Mouse (Mus musculus): Measurements from ENCODE around the gene Cacna1d. TPM values are rescaled to one million over a fixed set of nuclear protein-coding genes. Genes with fewer than 3 reads are reported as not detected.
A peak's percentile ranks its signal among the peaks of the same experiment; 100 is the strongest.

Cacna1d gene
- 2.0 and 2.6 TPM in 2 replicates for polyA plus RNA-seq (2015; fragmentation: Nextera tagmentation; extraction: Ambion mirVana)

DNA sequence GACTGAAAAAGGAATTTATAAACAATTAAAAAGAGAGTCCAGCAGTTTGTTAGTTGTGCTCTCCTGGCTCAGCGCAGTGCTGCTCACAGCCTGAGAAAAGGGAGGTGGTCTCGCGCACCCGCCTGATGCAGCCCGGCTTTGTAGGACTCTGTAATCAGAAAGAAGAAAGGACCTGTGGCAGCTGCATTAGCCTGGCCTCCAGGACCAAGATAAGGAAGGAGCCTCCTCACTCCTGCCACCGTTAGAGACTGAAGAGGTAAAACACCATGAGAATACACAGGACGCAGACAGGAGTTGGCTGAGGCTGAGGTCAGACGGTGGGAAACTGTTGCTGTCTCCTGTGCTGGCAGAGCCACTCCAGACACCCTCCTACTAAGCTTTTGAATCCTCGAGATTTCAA lies at the start of gene Cacna1d:
Cacna1d (minus strand) TSS at position 114 of the 400 bp plus-strand sequence.
- H3K36me3 ChIP-seq (ENCODE audit: control insufficient read depth, insufficient read depth, low read length): peaks cover 8% of the 10 kb centered on the region; the same call in 1 of the 2 replicates
- H3K9me3 ChIP-seq (ENCODE audit: control insufficient read depth, low read length): no peaks in the 10 kb centered on the region
- 71% methylated on average over 9 of the region's 9 CpGs for WGBS
- no peak within 1 kb of the TSS for H3K4me2 ChIP-seq (ENCODE audit: low read depth, low read length)
- H3K9ac ChIP-seq (ENCODE audit: low read depth, low read length): no peak within 1 kb of the TSS
- H3K27ac ChIP-seq (ENCODE audit: low read length): no peak within 1 kb of the TSS
- H3K27me3 ChIP-seq (replicated peaks; ENCODE audit: control insufficient read depth, insufficient read depth, low read length): no peaks in the 10 kb centered on the region
- no peak within 1 kb of the TSS for H3K4me3 ChIP-seq (ENCODE audit: low read length)
- ATAC-seq: no peak
- H3K4me1 ChIP-seq (ENCODE audit: control insufficient read depth, insufficient read depth, low read length): no peaks in the 10 kb centered on the region

DNA sequence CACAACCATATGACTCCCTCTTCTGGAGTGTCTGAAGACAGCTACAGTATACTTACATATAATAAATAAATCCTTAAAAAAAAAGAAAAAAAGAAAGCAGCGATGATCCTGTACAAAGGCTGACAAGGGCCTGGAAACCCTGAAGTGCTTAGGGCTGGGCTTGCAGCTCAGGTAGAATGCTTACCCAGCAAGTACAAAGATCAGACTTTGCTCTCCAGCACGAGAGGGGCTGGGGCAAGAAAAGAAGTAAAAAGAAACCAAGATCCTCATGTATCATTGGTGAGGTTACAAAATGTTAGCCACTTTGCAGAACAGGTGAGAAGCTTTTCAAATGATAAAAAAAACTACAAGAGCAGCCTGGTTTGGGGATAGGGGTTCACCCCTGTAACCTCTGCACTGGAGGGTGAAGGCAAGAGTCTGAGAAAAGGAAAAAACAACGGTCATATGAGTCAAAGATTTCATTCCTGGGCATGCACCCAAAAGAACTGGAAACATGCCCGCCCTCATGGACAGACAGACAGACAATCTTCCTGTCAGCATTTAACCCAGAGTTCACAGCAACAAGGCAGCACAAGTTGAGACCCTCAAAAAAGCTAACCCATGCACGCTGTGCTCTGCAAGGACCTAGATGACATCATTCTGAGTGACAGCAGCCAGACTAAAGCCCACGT lies 42.7 kb upstream of the Cacna1d start:
- H3K9me3 ChIP-seq (ENCODE audit: control insufficient read depth, low read length): no peaks in the 10 kb centered on the region
- no peaks in the 10 kb centered on the region for H3K27me3 ChIP-seq (replicated peaks; ENCODE audit: control insufficient read depth, insufficient read depth, low read length)
- peaks cover 5% of the 10 kb centered on the region; the same call in 1 of the 2 replicates for H3K4me1 ChIP-seq (ENCODE audit: control insufficient read depth, insufficient read depth, low read length)
- no peaks in the 10 kb centered on the region for H3K36me3 ChIP-seq (ENCODE audit: control insufficient read depth, insufficient read depth, low read length)
- 0 out of 2 replicates have a peak overlapping the region, but pooled peaks have one; percentile 3 for H3K27ac ChIP-seq (ENCODE audit: low read length)
- ATAC-seq: peak; percentile 71
- WGBS: 70% methylated on average over 6 of the region's 6 CpGs
- no peak overlapping the region for H3K9ac ChIP-seq (ENCODE audit: low read depth, low read length)
- no peak overlapping the region for H3K4me2 ChIP-seq (ENCODE audit: low read depth, low read length)
- no peak overlapping the region for H3K4me3 ChIP-seq (ENCODE audit: low read length)

DNA sequence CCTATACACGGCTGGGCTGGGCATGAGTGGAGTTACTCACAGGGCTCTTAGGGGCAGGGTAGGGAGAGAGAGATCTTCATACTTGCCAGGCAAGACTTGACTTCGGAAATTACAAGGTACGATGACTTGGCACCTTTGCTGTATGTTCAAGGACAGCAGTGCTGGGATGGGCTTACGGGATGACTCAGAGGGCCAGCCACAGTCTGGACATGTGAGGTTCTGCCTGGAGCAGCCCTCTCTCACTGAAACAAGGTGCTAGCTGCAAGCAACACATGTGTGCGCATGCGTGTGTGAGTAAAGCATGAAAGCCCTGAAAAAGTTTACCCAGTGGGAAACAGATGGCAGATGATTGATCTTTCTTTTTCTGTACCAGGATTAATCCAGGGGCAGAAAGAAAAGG lies 40.6 kb upstream of the Cacna1d start:
- Histone ChIP-seq H3K4me2 (ENCODE audit: low read depth, low read length) (no peak overlapping the region), H3K4me3 (ENCODE audit: low read length) (no peak overlapping the region), H3K4me1 (ENCODE audit: control insufficient read depth, insufficient read depth, low read length) (peaks cover 5% of the 10 kb centered on the region; the same call in 1 of the 2 replicates), H3K36me3 (ENCODE audit: control insufficient read depth, insufficient read depth, low read length) (no peaks in the 10 kb centered on the region), H3K9me3 (ENCODE audit: control insufficient read depth, low read length) (no peaks in the 10 kb centered on the region), H3K27ac (ENCODE audit: low read length) (no peak overlapping the region), H3K27me3 (replicated peaks; ENCODE audit: control insufficient read depth, insufficient read depth, low read length) (no peaks in the 10 kb centered on the region), H3K9ac (ENCODE audit: low read depth, low read length) (no peak overlapping the region)
- ATAC-seq: no peak
- 86% methylated on average over 6 of the region's 6 CpGs for WGBS

DNA sequence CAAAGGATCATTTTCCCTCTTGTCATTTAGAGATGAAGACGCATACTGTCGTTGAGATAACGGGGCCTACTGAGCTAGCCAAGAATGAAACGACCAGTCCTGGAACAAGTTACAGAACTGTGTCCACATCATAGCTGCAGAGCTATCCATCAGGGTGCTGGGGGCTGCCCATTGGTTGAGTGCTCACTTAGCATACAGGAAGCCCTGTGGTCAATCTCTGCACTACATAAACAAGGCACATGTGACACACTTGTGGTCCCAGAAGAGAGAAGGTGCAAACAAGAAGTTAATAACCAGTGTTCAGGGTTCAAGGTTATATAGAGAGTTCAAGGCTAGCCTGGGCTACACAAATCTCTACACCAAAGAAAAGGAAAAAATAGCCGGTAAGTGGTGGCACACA lies 40.2 kb upstream of the Cacna1d start:
- Histone ChIP-seq H3K36me3 (ENCODE audit: control insufficient read depth, insufficient read depth, low read length) (no peaks in the 10 kb centered on the region), H3K9ac (ENCODE audit: low read depth, low read length) (no peak overlapping the region), H3K4me3 (ENCODE audit: low read length) (no peak overlapping the region), H3K27ac (ENCODE audit: low read length) (no peak overlapping the region), H3K27me3 (replicated peaks; ENCODE audit: control insufficient read depth, insufficient read depth, low read length) (no peaks in the 10 kb centered on the region), H3K4me1 (ENCODE audit: control insufficient read depth, insufficient read depth, low read length) (peaks cover 5% of the 10 kb centered on the region; the same call in 1 of the 2 replicates), H3K9me3 (ENCODE audit: control insufficient read depth, low read length) (no peaks in the 10 kb centered on the region), H3K4me2 (ENCODE audit: low read depth, low read length) (no peak overlapping the region)
- 81% methylated on average over 5 of the region's 5 CpGs for WGBS
- ATAC-seq: no peak

DNA sequence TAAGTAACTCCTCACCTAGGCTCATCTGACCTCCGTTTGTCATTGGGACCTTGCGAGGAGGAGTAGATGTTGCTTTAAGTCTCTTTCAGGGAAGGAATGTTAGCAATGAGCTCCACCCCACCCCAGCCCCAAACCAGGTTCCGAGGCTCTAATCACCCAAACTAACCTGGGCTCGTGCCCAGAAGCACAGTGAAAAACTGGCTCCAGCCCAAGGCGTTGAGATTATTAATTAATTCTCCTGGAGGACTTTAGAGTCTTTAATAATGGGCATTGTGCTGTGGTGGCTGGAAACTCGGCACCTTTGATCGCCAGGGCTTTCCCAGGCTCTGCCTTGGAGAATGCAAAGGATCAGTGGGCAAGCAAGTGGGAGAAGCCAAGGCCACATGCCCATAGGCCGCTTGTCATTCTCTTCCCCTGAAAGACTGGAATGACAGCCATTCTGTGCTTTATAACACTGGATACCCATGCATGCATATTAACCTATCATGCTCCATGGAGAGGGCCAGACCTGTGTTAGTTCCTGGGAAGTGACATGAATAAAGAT lies 39.5 kb upstream of the Cacna1d start:
- Histone ChIP-seq H3K36me3 (ENCODE audit: control insufficient read depth, insufficient read depth, low read length) (no peaks in the 10 kb centered on the region), H3K27me3 (replicated peaks; ENCODE audit: control insufficient read depth, insufficient read depth, low read length) (no peaks in the 10 kb centered on the region), H3K4me3 (ENCODE audit: low read length) (no peak overlapping the region), H3K4me2 (ENCODE audit: low read depth, low read length) (no peak overlapping the region), H3K9ac (ENCODE audit: low read depth, low read length) (no peak overlapping the region), H3K9me3 (ENCODE audit: control insufficient read depth, low read length) (no peaks in the 10 kb centered on the region), H3K27ac (ENCODE audit: low read length) (no peak overlapping the region), H3K4me1 (ENCODE audit: control insufficient read depth, insufficient read depth, low read length) (peaks cover 5% of the 10 kb centered on the region; the same call in 1 of the 2 replicates)
- ATAC-seq: no peak
- WGBS: 60% methylated on average over 8 of the region's 8 CpGs

DNA sequence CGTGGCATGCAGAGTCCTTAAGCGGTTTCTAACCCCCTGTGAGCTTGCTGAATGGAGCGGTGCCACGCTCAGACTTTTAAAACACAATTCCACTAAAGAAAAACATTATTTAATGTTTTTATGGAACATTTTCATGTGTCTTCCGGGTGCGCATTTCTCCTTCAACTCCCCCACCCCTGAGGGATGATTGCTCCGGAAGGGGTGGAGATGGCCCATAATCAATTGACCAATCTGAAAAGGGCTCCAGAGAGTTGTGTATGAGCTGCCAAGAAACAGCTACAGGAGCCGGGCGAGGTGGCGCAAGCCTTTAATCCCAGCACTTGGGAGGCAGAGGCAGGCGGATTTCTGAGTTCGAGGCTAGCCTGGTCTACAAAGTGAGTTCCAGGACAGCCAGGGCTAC lies 38.2 kb upstream of the Cacna1d start:
- Histone ChIP-seq H3K9me3 (ENCODE audit: control insufficient read depth, low read length) (no peaks in the 10 kb centered on the region), H3K4me2 (ENCODE audit: low read depth, low read length) (no peak overlapping the region), H3K4me3 (ENCODE audit: low read length) (no peak overlapping the region), H3K27me3 (replicated peaks; ENCODE audit: control insufficient read depth, insufficient read depth, low read length) (no peaks in the 10 kb centered on the region), H3K9ac (ENCODE audit: low read depth, low read length) (no peak overlapping the region), H3K36me3 (ENCODE audit: control insufficient read depth, insufficient read depth, low read length) (peaks cover 5% of the 10 kb centered on the region; the same call in 1 of the 2 replicates), H3K4me1 (ENCODE audit: control insufficient read depth, insufficient read depth, low read length) (peaks cover 5% of the 10 kb centered on the region; the same call in 1 of the 2 replicates), H3K27ac (ENCODE audit: low read length) (no peak overlapping the region)
- ATAC-seq: no peak
- 95% methylated on average over 12 of the region's 12 CpGs for WGBS

DNA sequence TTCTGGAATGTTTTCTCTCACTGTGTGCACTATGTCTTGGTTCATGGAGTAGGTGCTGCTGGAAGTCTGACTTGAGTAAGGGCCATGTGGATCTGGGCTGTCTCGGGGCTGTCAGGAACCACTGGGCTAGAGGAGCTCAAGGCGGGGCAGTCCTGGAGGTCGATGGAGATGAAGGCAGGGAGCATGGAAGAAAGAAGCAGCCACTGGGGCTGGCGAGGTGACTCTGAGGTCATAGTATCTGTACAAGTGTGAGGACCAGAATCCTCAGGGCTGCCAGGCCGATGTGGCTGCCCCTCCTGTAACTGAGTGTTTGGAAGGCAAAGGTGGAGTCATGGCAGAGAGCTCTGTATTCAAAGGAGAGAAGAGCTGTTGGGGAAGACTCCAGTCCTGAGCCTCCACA lies 37.7 kb upstream of the Cacna1d start:
- 77% methylated on average over 5 of the region's 5 CpGs for WGBS
- Histone ChIP-seq H3K4me2 (ENCODE audit: low read depth, low read length) (no peak overlapping the region), H3K9me3 (ENCODE audit: control insufficient read depth, low read length) (no peaks in the 10 kb centered on the region), H3K9ac (ENCODE audit: low read depth, low read length) (no peak overlapping the region), H3K4me3 (ENCODE audit: low read length) (no peak overlapping the region), H3K4me1 (ENCODE audit: control insufficient read depth, insufficient read depth, low read length) (peaks cover 5% of the 10 kb centered on the region; the same call in 1 of the 2 replicates), H3K36me3 (ENCODE audit: control insufficient read depth, insufficient read depth, low read length) (peaks cover 5% of the 10 kb centered on the region; the same call in 1 of the 2 replicates), H3K27me3 (replicated peaks; ENCODE audit: control insufficient read depth, insufficient read depth, low read length) (no peaks in the 10 kb centered on the region), H3K27ac (ENCODE audit: low read length) (no peak overlapping the region)
- no peak for ATAC-seq

DNA sequence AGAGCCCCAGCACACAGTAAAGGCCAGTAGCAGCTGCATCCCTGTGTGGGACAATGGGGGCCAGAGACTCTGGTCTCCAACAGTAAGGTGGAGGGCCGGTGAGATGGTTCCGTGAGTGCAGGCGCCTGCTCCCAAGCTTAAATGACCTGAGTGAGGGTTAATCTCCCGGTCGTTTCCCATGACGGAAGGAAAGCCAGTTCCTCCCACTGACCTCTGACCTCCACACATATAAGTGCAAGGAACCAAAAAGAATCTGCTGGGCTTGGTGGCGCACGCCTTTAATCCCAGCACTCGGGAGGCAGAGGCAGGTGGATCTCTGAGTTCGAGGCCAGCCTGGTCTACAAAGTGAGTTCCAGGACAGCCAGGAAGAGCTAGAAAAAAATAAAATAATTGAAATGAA lies 37.1 kb upstream of the Cacna1d start:
- no peak overlapping the region for H3K9ac ChIP-seq (ENCODE audit: low read depth, low read length)
- no peaks in the 10 kb centered on the region for H3K9me3 ChIP-seq (ENCODE audit: control insufficient read depth, low read length)
- no peak overlapping the region for H3K27ac ChIP-seq (ENCODE audit: low read length)
- 87% methylated on average over 10 of the region's 10 CpGs for WGBS
- no peak for ATAC-seq
- no peaks in the 10 kb centered on the region for H3K27me3 ChIP-seq (replicated peaks; ENCODE audit: control insufficient read depth, insufficient read depth, low read length)
- H3K4me1 ChIP-seq (ENCODE audit: control insufficient read depth, insufficient read depth, low read length): peaks cover 5% of the 10 kb centered on the region; the same call in 1 of the 2 replicates
- no peak overlapping the region for H3K4me2 ChIP-seq (ENCODE audit: low read depth, low read length)
- no peak overlapping the region for H3K4me3 ChIP-seq (ENCODE audit: low read length)
- H3K36me3 ChIP-seq (ENCODE audit: control insufficient read depth, insufficient read depth, low read length): peaks cover 5% of the 10 kb centered on the region; the same call in 1 of the 2 replicates

DNA sequence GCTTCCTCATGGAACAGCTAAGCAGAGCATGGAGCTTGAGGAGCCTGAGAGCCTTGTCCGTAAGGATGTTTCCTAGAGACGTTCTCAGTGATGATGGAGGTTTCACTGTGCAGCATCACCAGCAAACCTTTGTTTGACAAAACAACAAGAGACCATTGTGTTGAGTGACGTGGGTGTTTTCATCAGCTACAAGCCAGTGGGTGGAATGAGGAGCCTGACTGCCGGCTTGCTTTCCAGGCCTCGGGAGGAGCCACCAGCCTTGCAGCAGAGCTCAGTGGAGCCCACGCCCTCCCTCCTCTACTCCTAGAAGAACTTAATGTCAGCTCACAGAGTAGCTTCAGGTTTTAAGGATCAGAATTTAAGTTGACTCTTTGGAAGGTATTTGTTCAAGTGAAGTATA lies 32.1 kb upstream of the Cacna1d start:
- Histone ChIP-seq H3K4me3 (ENCODE audit: low read length) (no peak overlapping the region), H3K27me3 (replicated peaks; ENCODE audit: control insufficient read depth, insufficient read depth, low read length) (no peaks in the 10 kb centered on the region), H3K27ac (ENCODE audit: low read length) (no peak overlapping the region), H3K36me3 (ENCODE audit: control insufficient read depth, insufficient read depth, low read length) (peaks cover 13% of the 10 kb centered on the region), H3K4me2 (ENCODE audit: low read depth, low read length) (no peak overlapping the region), H3K9me3 (ENCODE audit: control insufficient read depth, low read length) (no peaks in the 10 kb centered on the region), H3K9ac (ENCODE audit: low read depth, low read length) (no peak overlapping the region), H3K4me1 (ENCODE audit: control insufficient read depth, insufficient read depth, low read length) (no peaks in the 10 kb centered on the region)
- WGBS: 81% methylated on average over 6 of the region's 6 CpGs
- ATAC-seq: no peak
